Mouse (Mus musculus): Measurements from ENCODE around the gene Taf3. TPM values are rescaled to one million over a fixed set of nuclear protein-coding genes. Genes with fewer than 3 reads are reported as not detected.
A peak's percentile ranks its signal among the peaks of the same experiment; 100 is the strongest.

Gene Taf3
- polyA plus RNA-seq, 1 experiment from 2014 or later = 15.4 TPM

DNA sequence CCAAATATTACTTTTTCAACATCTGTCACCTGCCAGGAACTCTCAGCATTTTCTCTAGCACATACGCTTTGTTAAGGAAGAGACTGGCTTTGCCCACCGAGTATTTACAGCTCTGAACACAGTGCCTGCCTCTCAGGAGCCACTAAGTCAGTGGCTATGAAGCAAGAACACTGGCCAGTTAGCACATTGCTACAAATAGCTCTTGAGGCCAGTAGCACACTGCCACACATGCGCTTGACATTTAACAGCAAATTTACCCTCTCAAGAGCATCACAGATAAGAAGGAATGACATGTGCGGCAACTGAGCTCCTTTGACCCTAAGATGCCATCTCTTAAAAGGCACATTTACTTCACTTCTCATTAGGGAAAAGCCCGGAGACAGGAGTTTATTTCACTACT is 78.7 kb downstream of the Taf3 start:
- Histone ChIP-seq H3K36me3 (no peaks in the 10 kb centered on the region), H3K9me3 (replicated peaks) (no peaks in the 10 kb centered on the region), H3K4me1 (no peaks in the 10 kb centered on the region), H3K4me3 (no peak overlapping the region), H3K27ac (replicated peaks) (no peak overlapping the region), H3K27me3 (ENCODE audit: low read depth, poor library complexity, severe bottlenecking) (no peaks in the 10 kb centered on the region)
- no peak for DNase-seq (ENCODE audit: low spot score)
- WGBS = 89% methylated on average over 5 of the region's 5 CpGs

DNA sequence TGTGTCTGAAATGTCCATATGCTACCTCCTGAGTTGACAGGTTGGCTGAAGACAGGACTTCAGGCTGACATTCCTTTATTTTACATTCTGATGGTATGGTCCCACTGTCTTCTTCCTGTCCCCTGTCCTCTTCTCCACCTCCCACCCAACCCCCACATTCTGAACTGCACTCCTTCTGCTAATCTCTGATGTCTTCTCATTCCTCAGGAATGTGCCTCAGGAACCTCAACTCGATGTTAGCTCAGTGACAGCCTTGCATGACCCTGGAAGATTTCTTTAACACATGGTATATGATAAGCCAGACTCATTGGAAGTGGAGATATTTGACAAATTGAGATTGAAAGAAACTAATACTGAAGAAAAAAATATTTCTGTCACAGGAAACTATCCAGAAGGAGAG is 81.8 kb downstream of the Taf3 start:
- Histone ChIP-seq H3K4me3 (no peak overlapping the region), H3K27me3 (ENCODE audit: low read depth, poor library complexity, severe bottlenecking) (no peaks in the 10 kb centered on the region), H3K27ac (replicated peaks) (no peak overlapping the region), H3K4me1 (peaks cover 3% of the 10 kb centered on the region; the same call in 1 of the 2 replicates), H3K36me3 (no peaks in the 10 kb centered on the region), H3K9me3 (replicated peaks) (no peaks in the 10 kb centered on the region)
- 76% methylated on average over 1 of the region's 1 CpGs for WGBS
- DNase-seq (ENCODE audit: low spot score) = no peak

DNA sequence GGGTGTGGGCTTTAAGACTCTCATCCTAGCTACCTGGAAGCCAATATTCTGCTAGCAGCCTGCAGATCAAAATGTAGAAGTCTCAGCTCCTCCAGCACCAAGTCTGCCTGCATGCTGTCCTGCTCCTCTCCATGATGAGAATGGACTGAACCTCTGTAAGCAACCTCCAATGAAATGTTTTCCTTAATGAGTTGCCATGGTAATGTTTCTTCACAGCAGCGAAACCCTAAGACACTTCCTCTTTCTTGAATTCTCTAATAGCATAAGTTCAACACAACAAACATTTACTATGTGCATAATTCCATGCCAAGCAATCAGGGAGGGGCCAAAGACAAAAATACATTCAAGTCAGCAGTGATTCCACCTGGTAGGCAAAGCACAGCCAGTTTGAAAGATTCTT is 82.8 kb downstream of the Taf3 start:
- 81% methylated on average over 1 of the region's 1 CpGs for WGBS

DNA sequence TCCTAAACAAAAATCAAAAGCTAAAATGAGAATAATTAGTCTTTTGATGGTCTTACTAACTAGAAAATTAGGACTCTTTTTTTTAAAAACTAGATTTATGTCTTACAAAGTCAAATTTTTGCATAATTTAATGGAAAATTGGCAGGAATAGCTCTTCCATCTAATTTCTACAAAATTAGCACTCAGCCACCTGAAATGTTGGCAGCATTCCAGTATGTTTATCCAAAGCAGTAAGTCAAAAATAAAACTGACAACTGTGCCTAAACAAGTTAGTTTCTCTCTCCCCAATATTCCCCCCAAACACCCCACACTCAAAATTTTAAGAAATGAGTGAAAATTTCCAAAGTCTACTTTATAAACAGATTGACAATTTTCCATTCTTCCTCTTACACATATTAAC is 85.5 kb downstream of the Taf3 start:
- no peaks in the 10 kb centered on the region for H3K36me3 ChIP-seq
- no peak overlapping the region for H3K27ac ChIP-seq (replicated peaks)
- H3K4me1 ChIP-seq = peaks cover 3% of the 10 kb centered on the region; the same call in 1 of the 2 replicates
- no peaks in the 10 kb centered on the region for H3K9me3 ChIP-seq (replicated peaks)
- no peak overlapping the region for H3K4me3 ChIP-seq
- DNase-seq (ENCODE audit: low spot score) = no peak
- H3K27me3 ChIP-seq (ENCODE audit: low read depth, poor library complexity, severe bottlenecking) = no peaks in the 10 kb centered on the region

More for the DNA sequence above, 82.8 kb downstream of the Taf3 start:
- Histone ChIP-seq H3K27me3 (ENCODE audit: low read depth, poor library complexity, severe bottlenecking) (no peaks in the 10 kb centered on the region), H3K9me3 (replicated peaks) (no peaks in the 10 kb centered on the region), H3K4me3 (no peak overlapping the region), H3K36me3 (no peaks in the 10 kb centered on the region), H3K4me1 (peaks cover 3% of the 10 kb centered on the region; the same call in 1 of the 2 replicates), H3K27ac (replicated peaks) (no peak overlapping the region)
- DNase-seq (ENCODE audit: low spot score) = no peak

DNA sequence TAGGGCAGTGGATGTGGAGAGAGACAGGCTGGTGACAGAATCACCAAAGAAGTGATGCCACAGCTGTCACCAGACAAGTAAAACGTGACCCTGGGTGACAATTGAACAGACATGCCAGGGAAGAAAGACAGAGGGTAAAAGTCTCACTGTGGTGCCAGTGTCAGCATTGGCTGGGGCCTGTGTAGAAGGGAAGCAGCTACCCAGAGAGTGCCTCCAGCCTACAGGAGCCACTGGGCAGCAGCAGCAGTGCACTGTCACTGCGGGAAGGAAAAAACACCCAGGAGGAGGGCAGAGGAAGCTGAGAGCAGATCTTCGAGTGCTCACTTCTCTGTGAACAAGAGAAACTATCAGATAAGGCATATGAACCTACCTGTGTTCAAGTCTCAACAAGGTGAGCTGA is 86.7 kb downstream of the Taf3 start:
- no peak for DNase-seq (ENCODE audit: low spot score)
- H3K9me3 ChIP-seq (replicated peaks) = no peaks in the 10 kb centered on the region
- 75% methylated on average over 3 of the region's 3 CpGs for WGBS

DNA sequence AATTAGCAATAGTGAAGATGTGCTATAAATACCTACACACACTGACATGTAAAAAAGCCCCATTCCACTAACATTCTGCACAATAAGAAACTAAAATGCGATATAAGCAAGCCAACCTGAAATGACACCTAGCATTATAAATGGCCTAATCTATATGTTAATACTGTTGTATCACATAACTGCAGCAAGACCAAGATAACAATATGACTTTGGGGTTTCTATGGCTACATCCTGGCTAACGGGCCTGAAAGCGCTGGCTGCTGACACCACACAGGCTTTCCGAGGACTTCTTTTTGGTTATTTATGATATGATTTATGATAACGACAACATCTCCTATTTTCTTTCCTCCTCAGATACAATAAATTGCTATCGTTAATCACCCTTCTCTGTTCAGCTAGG is 90.4 kb downstream of the Taf3 start:
- H3K4me3 ChIP-seq = no peak overlapping the region
- DNase-seq (ENCODE audit: low spot score) = no peak
- H3K9me3 ChIP-seq (replicated peaks) = no peaks in the 10 kb centered on the region
- no peaks in the 10 kb centered on the region for H3K27me3 ChIP-seq (ENCODE audit: low read depth, poor library complexity, severe bottlenecking)
- WGBS = 96% methylated on average over 6 of the region's 6 CpGs
- peaks cover 20% of the 10 kb centered on the region for H3K4me1 ChIP-seq
- no peaks in the 10 kb centered on the region for H3K36me3 ChIP-seq
- no peak overlapping the region for H3K27ac ChIP-seq (replicated peaks)

More for the DNA sequence above, 86.7 kb downstream of the Taf3 start:
- Histone ChIP-seq H3K4me3 (no peak overlapping the region), H3K27me3 (ENCODE audit: low read depth, poor library complexity, severe bottlenecking) (no peaks in the 10 kb centered on the region), H3K36me3 (no peaks in the 10 kb centered on the region), H3K4me1 (peaks cover 7% of the 10 kb centered on the region; the same call in 1 of the 2 replicates), H3K27ac (replicated peaks) (no peak overlapping the region)

DNA sequence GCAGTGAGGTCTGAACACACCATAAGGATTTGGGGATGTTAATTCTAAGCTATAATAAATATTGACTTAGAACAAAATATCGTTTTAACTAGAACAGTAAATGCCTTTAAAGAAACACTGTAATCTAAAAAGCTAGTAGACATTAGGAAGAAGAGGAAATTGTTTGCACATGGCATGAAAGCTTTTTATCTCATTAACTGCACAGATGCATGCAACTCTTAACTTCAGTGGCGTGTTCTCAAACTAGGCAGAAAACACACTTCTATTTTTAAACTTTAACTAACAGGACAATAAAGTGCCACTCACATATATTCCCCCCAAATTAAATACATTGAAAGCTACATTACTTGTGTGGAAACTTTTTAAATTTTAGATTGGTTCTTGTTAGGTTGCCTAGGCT is 91.8 kb downstream of the Taf3 start:
- no peaks in the 10 kb centered on the region for H3K9me3 ChIP-seq (replicated peaks)
- H3K27me3 ChIP-seq (ENCODE audit: low read depth, poor library complexity, severe bottlenecking) = no peaks in the 10 kb centered on the region
- no peak for DNase-seq (ENCODE audit: low spot score)
- no peak overlapping the region for H3K4me3 ChIP-seq
- 69% methylated on average over 2 of the region's 2 CpGs for WGBS
- H3K27ac ChIP-seq (replicated peaks) = no peak overlapping the region
- peaks cover 17% of the 10 kb centered on the region for H3K4me1 ChIP-seq
- H3K36me3 ChIP-seq = peaks cover 14% of the 10 kb centered on the region

DNA sequence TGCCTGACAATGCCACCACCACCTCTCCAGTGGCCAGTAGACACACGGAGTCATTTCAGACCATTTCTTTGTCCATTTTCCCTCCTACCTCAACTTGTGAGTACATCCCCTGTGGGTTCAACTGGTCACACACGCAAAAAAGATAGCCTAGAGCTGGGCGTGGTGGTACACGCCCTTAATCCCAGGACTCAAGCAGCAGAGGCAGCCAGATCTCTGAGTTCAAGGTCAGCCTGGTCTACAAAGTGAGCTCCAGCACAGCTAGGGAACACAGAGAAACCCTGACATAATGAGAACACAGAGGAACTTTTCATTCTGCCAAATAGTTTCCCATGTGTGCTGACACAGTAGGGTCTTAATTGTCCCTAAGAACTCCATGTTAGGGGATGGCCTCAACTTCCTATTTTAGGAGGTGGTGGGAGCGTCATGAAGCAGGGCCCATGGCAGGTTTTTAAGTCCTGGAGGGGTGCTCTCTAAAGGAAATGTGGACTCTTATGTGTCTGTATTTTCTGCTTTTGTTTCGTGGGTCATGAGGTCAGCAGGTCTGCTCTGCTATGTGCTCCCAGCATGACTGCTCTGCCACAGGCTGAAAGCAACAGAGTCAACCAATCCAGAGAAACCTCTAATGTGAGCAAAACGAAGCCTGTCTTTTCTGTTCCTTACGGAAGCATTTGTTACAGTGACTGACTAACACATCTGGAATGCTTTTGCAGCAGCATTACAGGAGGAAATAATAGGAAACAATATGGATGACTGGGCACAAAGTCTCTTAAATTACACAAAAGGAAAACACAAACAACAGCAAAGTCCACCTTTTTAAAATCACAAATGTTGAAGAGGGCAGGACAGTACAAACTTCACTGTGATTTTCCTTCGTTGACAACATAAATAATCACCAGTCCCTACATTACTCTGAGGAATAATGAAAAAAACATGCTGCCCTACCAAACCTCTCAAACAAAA is 92.5 kb downstream of the Taf3 start:
- Histone ChIP-seq H3K4me3 (no peak overlapping the region), H3K9me3 (replicated peaks) (no peaks in the 10 kb centered on the region), H3K36me3 (peaks cover 19% of the 10 kb centered on the region), H3K27me3 (ENCODE audit: low read depth, poor library complexity, severe bottlenecking) (no peaks in the 10 kb centered on the region), H3K27ac (replicated peaks) (peak overlapping the region; percentile 28; the same call in 1 of the 2 replicates), H3K4me1 (peaks cover 17% of the 10 kb centered on the region)
- peak; percentile 19 for DNase-seq (ENCODE audit: low spot score)
- 49% methylated on average over 9 of the region's 9 CpGs for WGBS

DNA sequence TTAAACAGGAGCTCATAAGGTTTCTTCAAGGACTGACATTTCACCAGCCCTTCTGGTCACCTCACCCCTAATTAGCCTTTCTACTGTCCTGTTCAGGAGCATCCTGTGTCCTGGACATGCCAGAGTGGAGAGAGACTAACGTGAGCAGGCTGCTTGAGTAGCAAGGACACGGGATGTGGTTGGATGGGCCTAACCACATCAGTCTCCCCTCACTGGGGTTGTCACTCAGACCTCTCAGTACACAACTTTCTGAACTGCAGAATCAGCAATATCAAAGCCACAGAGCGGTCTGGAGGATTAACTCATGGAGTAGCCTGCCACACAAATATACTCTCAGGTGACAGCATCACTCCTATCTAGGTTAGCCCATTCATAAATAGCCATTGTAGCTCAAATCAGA is 101.7 kb downstream of the Taf3 start:
- Histone ChIP-seq H3K9me3 (replicated peaks) (no peaks in the 10 kb centered on the region), H3K27me3 (ENCODE audit: low read depth, poor library complexity, severe bottlenecking) (no peaks in the 10 kb centered on the region), H3K4me1 (no peaks in the 10 kb centered on the region), H3K4me3 (no peak overlapping the region), H3K36me3 (peaks cover 9% of the 10 kb centered on the region; the same call in 1 of the 2 replicates), H3K27ac (replicated peaks) (no peak overlapping the region)
- no peak for DNase-seq (ENCODE audit: low spot score)
- 81% methylated on average over 3 of the region's 3 CpGs for WGBS

DNA sequence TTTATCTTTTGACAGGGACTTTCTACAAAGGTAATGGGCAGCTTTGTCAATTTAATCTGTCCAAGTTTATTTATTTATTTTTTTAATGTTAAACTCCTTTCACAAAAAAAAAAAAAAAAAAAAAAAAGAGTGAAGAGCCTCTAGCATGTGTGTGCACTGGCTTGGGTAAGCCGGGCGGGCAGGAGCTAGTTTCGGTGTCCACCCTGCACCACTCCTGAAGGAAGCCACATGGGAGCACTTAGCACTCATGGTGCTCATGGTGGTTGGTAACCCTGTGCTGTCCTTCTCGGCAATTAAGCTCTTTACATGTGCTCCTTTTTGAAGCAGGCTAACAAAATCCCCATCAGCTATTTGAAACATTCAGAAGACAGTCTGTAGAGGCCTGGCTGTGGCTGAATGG is 102.8 kb downstream of the Taf3 start:
- no peak for DNase-seq (ENCODE audit: low spot score)
- Histone ChIP-seq H3K9me3 (replicated peaks) (no peaks in the 10 kb centered on the region), H3K27ac (replicated peaks) (no peak overlapping the region), H3K36me3 (0 out of 2 replicates have a peak, but pooled peaks cover 2% of the 10 kb centered on the region), H3K4me3 (no peak overlapping the region), H3K4me1 (no peaks in the 10 kb centered on the region), H3K27me3 (ENCODE audit: low read depth, poor library complexity, severe bottlenecking) (no peaks in the 10 kb centered on the region)
- 84% methylated on average over 4 of the region's 4 CpGs for WGBS

DNA sequence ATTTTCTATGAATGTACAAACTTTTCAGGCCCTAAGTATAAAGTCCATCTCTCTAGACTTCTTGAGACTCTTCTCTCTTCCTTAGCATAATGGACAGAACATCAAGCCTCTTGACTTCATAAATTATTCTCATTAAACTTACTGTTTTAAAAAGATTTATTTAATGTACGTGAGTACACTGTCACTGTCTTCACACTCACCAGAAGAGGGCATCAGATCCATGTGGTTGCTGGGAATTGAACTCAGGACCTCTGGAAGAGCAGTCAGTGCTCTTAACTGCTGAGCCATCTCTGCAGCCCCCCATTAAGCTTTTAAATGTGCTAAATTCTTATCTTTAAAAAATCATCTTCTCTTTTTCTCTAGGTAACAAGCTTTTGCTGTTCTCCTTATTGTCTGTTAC is 105.4 kb downstream of the Taf3 start:
- WGBS = 82% methylated on average over 1 of the region's 1 CpGs
- no peaks in the 10 kb centered on the region for H3K9me3 ChIP-seq (replicated peaks)
- no peak overlapping the region for H3K4me3 ChIP-seq
- no peak for DNase-seq (ENCODE audit: low spot score)
- H3K27ac ChIP-seq (replicated peaks) = no peak overlapping the region
- peaks cover 14% of the 10 kb centered on the region for H3K36me3 ChIP-seq
- peaks cover 7% of the 10 kb centered on the region for H3K4me1 ChIP-seq
- no peaks in the 10 kb centered on the region for H3K27me3 ChIP-seq (ENCODE audit: low read depth, poor library complexity, severe bottlenecking)

DNA sequence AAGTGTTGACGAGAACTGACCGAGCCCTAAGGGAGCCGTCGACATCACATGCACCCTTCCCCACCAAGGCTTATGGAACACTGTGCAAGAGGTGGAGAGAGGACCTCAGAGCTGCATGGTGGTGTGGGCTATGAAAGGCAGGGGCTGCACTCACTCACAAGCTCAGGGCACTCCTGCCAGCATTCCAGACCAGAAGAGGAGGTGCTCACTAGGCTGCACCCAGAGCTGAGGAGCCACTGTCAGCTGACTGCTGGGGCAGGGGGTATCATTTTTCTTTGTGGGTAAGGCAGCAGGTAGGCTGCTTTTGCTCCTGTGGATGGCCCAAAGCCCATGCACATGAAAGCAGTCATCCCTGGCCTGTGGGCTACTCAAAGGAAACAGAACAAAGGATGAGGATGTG is 109.1 kb downstream of the Taf3 start:
- H3K36me3 ChIP-seq = peaks cover 14% of the 10 kb centered on the region
- no peaks in the 10 kb centered on the region for H3K27me3 ChIP-seq (ENCODE audit: low read depth, poor library complexity, severe bottlenecking)
- WGBS = 90% methylated on average over 4 of the region's 4 CpGs
- no peak for DNase-seq (ENCODE audit: low spot score)
- no peaks in the 10 kb centered on the region for H3K9me3 ChIP-seq (replicated peaks)
- peaks cover 14% of the 10 kb centered on the region for H3K4me1 ChIP-seq
- no peak overlapping the region for H3K4me3 ChIP-seq
- 0 out of 2 replicates have a peak overlapping the region, but pooled peaks have one; percentile 19 for H3K27ac ChIP-seq (replicated peaks)

DNA sequence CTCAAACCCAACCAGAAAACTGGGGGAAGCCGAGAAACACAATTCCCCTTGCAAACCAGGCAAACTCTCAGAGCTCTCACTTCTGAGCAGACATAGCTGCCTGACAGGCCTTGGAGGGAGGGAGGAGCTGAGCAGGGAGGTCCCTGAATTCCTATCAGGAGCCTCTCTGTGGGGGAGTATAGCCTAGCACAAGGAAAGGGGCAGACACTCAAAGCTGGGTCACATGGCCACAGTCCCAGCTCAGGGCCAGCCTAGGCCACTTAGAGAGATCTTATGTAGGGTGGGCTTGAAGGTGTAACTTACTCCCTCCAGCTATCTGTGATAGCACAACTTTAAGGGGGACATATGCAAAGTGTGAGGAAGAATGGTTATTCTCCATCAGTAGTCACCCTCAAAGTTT is 112.4 kb downstream of the Taf3 start:
- 0% methylated on average over 1 of the region's 1 CpGs for whole genome bisulfite sequencing
- H3K27me3 ChIP-seq (ENCODE audit: low read depth, poor library complexity, severe bottlenecking) = no peaks in the 10 kb centered on the region
- H3K27ac ChIP-seq (replicated peaks) = no peak overlapping the region
- H3K36me3 ChIP-seq = peaks cover 20% of the 10 kb centered on the region
- no peaks in the 10 kb centered on the region for H3K9me3 ChIP-seq (replicated peaks)
- H3K4me3 ChIP-seq = no peak overlapping the region
- peak; percentile 15 for DNase-seq (ENCODE audit: low spot score)
- H3K4me1 ChIP-seq = peaks cover 14% of the 10 kb centered on the region
